ENCODE assay signal across 30 mouse cellular contexts in the genomic region with DNA sequence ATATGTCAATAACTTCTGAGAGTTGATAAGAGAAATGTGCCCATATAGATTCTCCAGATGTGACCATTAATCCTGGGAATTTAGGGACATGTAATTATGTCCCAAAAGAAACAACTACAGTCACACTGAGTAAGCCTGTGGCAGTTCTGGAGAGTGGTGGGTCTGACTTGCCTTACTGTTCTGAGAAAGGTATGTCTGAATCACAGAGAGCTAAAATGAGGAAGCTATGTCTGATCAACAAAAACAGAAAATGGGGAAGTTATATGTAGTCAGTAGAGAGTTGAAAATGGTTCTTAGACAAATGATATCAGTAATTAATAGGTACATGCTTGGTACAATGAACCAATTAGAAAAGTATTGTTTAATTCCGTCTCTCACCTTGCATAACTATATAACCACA. TPM values are rescaled to one million over a fixed set of nuclear protein-coding genes. Genes with fewer than 3 reads are reported as not detected.
DNase-seq lines count a peak whose midpoint lies in the region; ATAC-seq and TF ChIP-seq lines count a peak whose summit lies in the region.
"Had no signal": no experiment of that assay in that cellular context is flagged by ENCODE, and none has a peak within 500 bp of the region (broad histone marks: within the 10 kb centered on the region; RNA-seq: fewer than 3 reads in every experiment).

No protein-coding gene starts in this region.

- no peaks in the 10 kb centered on the region for H3K9me3 ChIP-seq in MEL (replicated peaks; ENCODE audit: insufficient read depth, low read length)
- no peaks in the 10 kb centered on the region for H3K9me3 ChIP-seq in intestine, embryonic 15.5 days
- H3K9me3 ChIP-seq: embryonic facial prominence, embryonic 12.5 days; forebrain, embryonic 10.5 days; forebrain, embryonic 15.5 days; heart, embryonic 12.5 days; limb, embryonic 10.5 days; limb, embryonic 15.5 days; liver, embryonic 13.5 days; megakaryocyte, embryonic 14.5 days; midbrain, embryonic 12.5 days had no signal

- no peaks in the 10 kb centered on the region for H3K79me2 ChIP-seq in MEL (ENCODE audit: control insufficient read depth, insufficient read depth, low read length, poor library complexity)

- no peak overlapping the region for H3K4me3 ChIP-seq in MEL (ENCODE audit: control insufficient read depth in 1 of 2, insufficient read depth in 1 of 2, low read depth in 2 of 2, low read length in 2 of 2)
- no peak overlapping the region for H3K4me3 ChIP-seq in layer of hippocampus, adult 2 months
- no peak overlapping the region for H3K4me3 ChIP-seq in intestine, embryonic 15.5 days (replicated peaks)
- no peak overlapping the region for H3K4me3 ChIP-seq in cerebellum, adult 2 months (replicated peaks; ENCODE audit: insufficient read depth, low read depth, low read length)
- H3K4me3 ChIP-seq: embryonic facial prominence, embryonic 12.5 days; forebrain, embryonic 10.5 days; forebrain, embryonic 15.5 days; heart, adult 2 months; heart, embryonic 12.5 days; limb, embryonic 10.5 days; limb, embryonic 15.5 days; liver, embryonic 13.5 days; megakaryocyte, embryonic 14.5 days; midbrain, embryonic 12.5 days had no signal

- H3K27me3 ChIP-seq in MEL (ENCODE audit: control insufficient read depth in 1 of 2, insufficient read depth in 2 of 2, low read length in 2 of 2) = no peaks in the 10 kb centered on the region
- H3K27me3 ChIP-seq in intestine, embryonic 15.5 days (replicated peaks) = no peaks in the 10 kb centered on the region
- H3K27me3 ChIP-seq in cerebellum, adult 2 months (ENCODE audit: control insufficient read depth, insufficient read depth, low read length) = no peaks in the 10 kb centered on the region
- H3K27me3 ChIP-seq: embryonic facial prominence, embryonic 12.5 days; forebrain, embryonic 15.5 days; heart, embryonic 12.5 days; limb, embryonic 15.5 days; liver, embryonic 13.5 days; megakaryocyte, embryonic 14.5 days; midbrain, embryonic 12.5 days had no signal

- no peaks in the 10 kb centered on the region for H3K4me1 ChIP-seq in MEL (ENCODE audit: control insufficient read depth in 1 of 2, insufficient read depth in 2 of 2, low read length in 2 of 2)
- H3K4me1 ChIP-seq in intestine, embryonic 15.5 days (replicated peaks) = no peaks in the 10 kb centered on the region
- H3K4me1 ChIP-seq in cerebellum, adult 2 months (ENCODE audit: control insufficient read depth, insufficient read depth, low read length) = no peaks in the 10 kb centered on the region
- H3K4me1 ChIP-seq: embryonic facial prominence, embryonic 12.5 days; forebrain, embryonic 10.5 days; forebrain, embryonic 15.5 days; heart, embryonic 12.5 days; limb, embryonic 10.5 days; limb, embryonic 15.5 days; liver, embryonic 13.5 days; megakaryocyte, embryonic 14.5 days; midbrain, embryonic 12.5 days had no signal

- peak in 1 of 2 experiments; percentile 18; a peak in 1 of 4 replicates for TF ChIP-seq EP300 in MEL (IDR thresholded peaks at IDR 0.05; ENCODE audit: low read depth in 1 of 2, low read length in 2 of 2)

- DNase-seq in B cell, adult 2 months = peak; percentile 48 to 56
- peak; percentile 56 for DNase-seq in MEL (ENCODE audit: low read depth, low spot score)
- DNase-seq in layer of hippocampus, adult 2 months (ENCODE audit: low spot score in 2 of 2) = no peak
- DNase-seq in cerebellum, adult 2 months = no peak
- DNase-seq: adrenal gland, adult 8-10 months; cerebellum, adult 9-10 months; cerebellum, postnatal 36 days; embryo, embryonic 11 days; gastrocnemius, postnatal 36 days; heart, adult 2 months; heart, postnatal 4 days; kidney, adult 18-20 months; kidney, postnatal 4 days; liver, embryonic 13.5 days; lung, adult 18-20 months had no signal

- no peaks in the 10 kb centered on the region for H3K36me3 ChIP-seq in MEL (ENCODE audit: control insufficient read depth in 1 of 2, insufficient read depth in 2 of 2, low read length in 2 of 2)
- no peaks in the 10 kb centered on the region for H3K36me3 ChIP-seq in intestine, embryonic 15.5 days
- H3K36me3 ChIP-seq: embryonic facial prominence, embryonic 12.5 days; forebrain, embryonic 10.5 days; forebrain, embryonic 15.5 days; heart, embryonic 12.5 days; limb, embryonic 10.5 days; limb, embryonic 15.5 days; liver, embryonic 13.5 days; midbrain, embryonic 12.5 days had no signal

- H3K4me2 ChIP-seq in intestine, embryonic 15.5 days (replicated peaks) = no peak overlapping the region
- H3K4me2 ChIP-seq: embryonic facial prominence, embryonic 12.5 days; forebrain, embryonic 15.5 days; heart, embryonic 12.5 days; hindbrain, embryonic 14.5 days; limb, embryonic 15.5 days; liver, embryonic 13.5 days; midbrain, embryonic 12.5 days had no signal

- ATAC-seq in megakaryocyte, adult 5-6 weeks (ENCODE audit: poor library complexity, severe bottlenecking) = peak; percentile 91
- ATAC-seq in intestine, embryonic 15.5 days = no peak
- ATAC-seq: forebrain, embryonic 15.5 days; lung, postnatal 0 days had no signal

- WGBS in intestine, embryonic 15.5 days = 93% methylated on average over 1 of the region's 1 CpGs
- 86% methylated on average over 1 of the region's 1 CpGs for WGBS in cerebellum, adult 2 months

- H3K27ac ChIP-seq in MEL (ENCODE audit: control insufficient read depth, low read depth, low read length) = no peak overlapping the region
- no peak overlapping the region for H3K27ac ChIP-seq in layer of hippocampus, adult 2 months
- H3K27ac ChIP-seq in intestine, embryonic 15.5 days = no peak overlapping the region
- no peak overlapping the region for H3K27ac ChIP-seq in cerebellum, adult 2 months (ENCODE audit: insufficient read depth, low read length)
- H3K27ac ChIP-seq: embryonic facial prominence, embryonic 12.5 days; forebrain, embryonic 10.5 days; forebrain, embryonic 15.5 days; heart, adult 2 months; hindbrain, embryonic 14.5 days; limb, embryonic 10.5 days; limb, embryonic 15.5 days; liver, embryonic 13.5 days; midbrain, embryonic 12.5 days had no signal

- TF ChIP-seq RAD21 in MEL (IDR thresholded peaks at IDR 0.05; ENCODE audit: low read depth, low read length) = no peak

- no peak overlapping the region for H3K9ac ChIP-seq in MEL (ENCODE audit: control insufficient read depth, low read depth, low read length, poor library complexity, severe bottlenecking)
- no peak overlapping the region for H3K9ac ChIP-seq in intestine, embryonic 15.5 days
- H3K9ac ChIP-seq: embryonic facial prominence, embryonic 12.5 days; forebrain, embryonic 15.5 days; heart, embryonic 12.5 days; hindbrain, embryonic 14.5 days; limb, embryonic 15.5 days; liver, embryonic 13.5 days; midbrain, embryonic 12.5 days had no signal

- no peak for TF ChIP-seq POLR2A in MEL (IDR thresholded peaks at IDR 0.05; ENCODE audit: control insufficient read depth in 1 of 2, insufficient read depth in 1 of 2, low read depth in 1 of 2, low read length in 2 of 2, poor library complexity in 1 of 2)
- TF ChIP-seq POLR2A in cerebellum, adult 2 months (IDR thresholded peaks at IDR 0.05; ENCODE audit: borderline replicate concordance, insufficient read depth, low read length) = no peak

- no peak for TF ChIP-seq CTCF in MEL (IDR thresholded peaks at IDR 0.05 in 2 of 3, conservative IDR thresholded peaks at IDR 0.05 in 1 of 3; ENCODE audit: control insufficient read depth in 1 of 3, insufficient read depth in 1 of 3, low read depth in 2 of 3, low read length in 3 of 3, poor library complexity in 1 of 3, severe bottlenecking in 1 of 3)
- no peak for TF ChIP-seq CTCF in layer of hippocampus, adult 2 months (conservative IDR thresholded peaks at IDR 0.05)
- no peak for TF ChIP-seq CTCF in cerebellum, adult 2 months (IDR thresholded peaks at IDR 0.05; ENCODE audit: borderline replicate concordance, insufficient read depth, low read depth, low read length)

TF ChIP-seq in MEL, 35 proteins besides CTCF, POLR2A, EP300 and RAD21:
- TF ChIP-seq GABPA (IDR thresholded peaks at IDR 0.05; ENCODE audit: low read depth, low read length) = no peak
- TF ChIP-seq MYC (IDR thresholded peaks at IDR 0.05; ENCODE audit: low read depth, low read length) = no peak
- no peak for TF ChIP-seq BHLHE40 (IDR thresholded peaks at IDR 0.05; ENCODE audit: borderline replicate concordance, low read depth, low read length)
- TF ChIP-seq ZNF384 (IDR thresholded peaks at IDR 0.05; ENCODE audit: low read depth, low read length) = no peak
- no peak for TF ChIP-seq RCOR1 (IDR thresholded peaks at IDR 0.05; ENCODE audit: low read depth, low read length)
- no peak for TF ChIP-seq MAZ (IDR thresholded peaks at IDR 0.05; ENCODE audit: low read depth, low read length)
- no peak for TF ChIP-seq ETS1 (IDR thresholded peaks at IDR 0.05; ENCODE audit: low read depth, low read length)
- no peak for TF ChIP-seq POLR2AphosphoS2 (IDR thresholded peaks at IDR 0.05; ENCODE audit: low read length)
- TF ChIP-seq UBTF (IDR thresholded peaks at IDR 0.05; ENCODE audit: borderline replicate concordance, insufficient read depth, low read depth, low read length) = no peak
- no peak for TF ChIP-seq MEF2A (IDR thresholded peaks at IDR 0.05; ENCODE audit: extremely low read depth, insufficient replicate concordance, low read depth, low read length, poor library complexity, severe bottlenecking)
- TF ChIP-seq USF2 (IDR thresholded peaks at IDR 0.05; ENCODE audit: borderline replicate concordance in 1 of 2, insufficient read depth in 1 of 2, low read depth in 1 of 2, low read length in 2 of 2) = no peak
- no peak for TF ChIP-seq SMC3 (IDR thresholded peaks at IDR 0.05; ENCODE audit: low read depth, low read length)
- TF ChIP-seq GATA1 (IDR thresholded peaks at IDR 0.05; ENCODE audit: low read depth, low read length) = no peak
- TF ChIP-seq MAX (IDR thresholded peaks at IDR 0.05; ENCODE audit: low read length) = no peak
- no peak for TF ChIP-seq CHD1 (IDR thresholded peaks at IDR 0.05; ENCODE audit: low read depth, low read length)

RNA-seq across cellular contexts. Expression of gene Lamp3, which starts 26.7 kb away (rescaled TPM):
- not detected in 2 replicates for total RNA-seq in MEL (2012; rRNA removed)
- polyA plus RNA-seq in MEL (2012; ENCODE audit: insufficient read depth in 1 of 2, insufficient read length in 2 of 2, low read depth in 1 of 2, low replicate concordance in 2 of 2, missing spikeins in 1 of 2) = under 1 TPM in 1 of 2 experiments, not detected in 1; 0.08 TPM
- not detected in 2 replicates for total RNA-seq in megakaryocyte, adult 5-6 weeks (2015)
- total RNA-seq in megakaryocyte, adult 5-6 weeks (2017) = not detected in 2 replicates
- under 1 TPM; 0.10 TPM for total RNA-seq in layer of hippocampus, adult 2 months (2021)
- polyA plus RNA-seq in intestine, embryonic 15.5 days (2015; fragmentation: Nextera tagmentation; extraction: Ambion mirVana) = 0.05 and 0.06 TPM in 2 replicates
- not detected in 2 replicates for polyA plus RNA-seq in cerebellum, adult 2 months (2012; rRNA removed)
- total RNA-seq: gastrocnemius, postnatal 36 days had no signal
- polyA plus RNA-seq: forebrain, embryonic 10.5 days; forebrain, embryonic 15.5 days; frontal cortex, adult 2 months; hindbrain, embryonic 14.5 days; limb, embryonic 15.5 days; midbrain, embryonic 12.5 days; neural tube, embryonic 14.5 days; stomach, embryonic 14.5 days had no signal

RNA-seq across cellular contexts. Expression of gene B3gnt5, which starts 27.1 kb away (rescaled TPM):
- total RNA-seq in MEL (2012; rRNA removed) = not detected in 2 replicates
- polyA plus RNA-seq in MEL (2012; ENCODE audit: insufficient read depth in 1 of 2, insufficient read length in 2 of 2, low read depth in 1 of 2, low replicate concordance in 2 of 2, missing spikeins in 1 of 2) = not detected
- total RNA-seq in megakaryocyte, adult 5-6 weeks (2015) = 3.4 and 3.6 TPM in 2 replicates
- 3.5 and 5.9 TPM in 2 replicates for total RNA-seq in megakaryocyte, adult 5-6 weeks (2017)
- under 1 TPM; 0.54 to 0.61 TPM for total RNA-seq in layer of hippocampus, adult 2 months (2021)
- 9.4 and 11.1 TPM in 2 replicates for polyA plus RNA-seq in intestine, embryonic 15.5 days (2015; fragmentation: Nextera tagmentation; extraction: Ambion mirVana)
- polyA plus RNA-seq in cerebellum, adult 2 months (2012; rRNA removed) = 5.1 and 7.2 TPM in 2 replicates

Comparison
In these comparisons a context has a peak if more than half of its experiments do, and no peak if none do; other contexts are left out.
1. DNase-seq: peak in B cell, adult 2 months (2 of 2) and MEL (single experiment); none in layer of hippocampus, adult 2 months (0 of 2) and cerebellum, adult 2 months (0 of 2).